Mouse (Mus musculus) MEL (cell line): ENCODE data around the gene Rprd1b.

Experiments
- CTCF ChIP-seq, 3 experiments: IDR thresholded peaks in 2 of 3; conservative IDR thresholded peaks in 1 of 3; 2 replicates each; pipeline ENCODE4 v1.5.1; 2011 to 2012; ENCODE audit warnings: low read length in 3 of 3, low read depth in 2 of 3, mild to moderate bottlenecking in 2 of 3, improper control_type of control experiment in 1 of 3, inconsistent platforms in 1 of 3, mixed read lengths in 1 of 3, moderate library complexity in 1 of 3; ENCODE audit not compliant: control insufficient read depth in 1 of 3, insufficient read depth in 1 of 3, poor library complexity in 1 of 3, severe bottlenecking in 1 of 3
- GATA1 ChIP-seq: IDR thresholded peaks from 2 replicates; pipeline ENCODE4 v1.6.1; 2011; ENCODE audit warnings: low read depth, low read length, improper control_type of control experiment
- HCFC1 ChIP-seq: IDR thresholded peaks from 2 replicates; pipeline ENCODE4 v1.6.1; 2012; ENCODE audit warnings: low read depth, mild to moderate bottlenecking, inconsistent platforms, low read length, improper control_type of control experiment, moderate library complexity
- JUND ChIP-seq: IDR thresholded peaks from 2 replicates; pipeline ENCODE4 v1.6.1; 2011; ENCODE audit warnings: low read depth, mild to moderate bottlenecking, improper control_type of control experiment, low read length
- MEF2A ChIP-seq: IDR thresholded peaks from 2 replicates; pipeline ENCODE4 v1.6.1; 2014; ENCODE audit warnings: low read depth, mild to moderate bottlenecking, inconsistent platforms, low read length, improper control_type of control experiment; ENCODE audit not compliant: poor library complexity, insufficient replicate concordance, severe bottlenecking; ENCODE audit errors: extremely low read depth
- POLR2A ChIP-seq, 2 experiments: IDR thresholded peaks; 2 replicates each; pipeline ENCODE4 v1.6.1; 2011 to 2012; ENCODE audit warnings: low read length in 2 of 2, mild to moderate bottlenecking in 2 of 2, control low read depth in 1 of 2, improper control_type of control experiment in 1 of 2, low read depth in 1 of 2, moderate library complexity in 1 of 2; ENCODE audit not compliant: control insufficient read depth in 1 of 2, insufficient read depth in 1 of 2, poor library complexity in 1 of 2
- POLR2AphosphoS2 ChIP-seq: IDR thresholded peaks from 2 replicates; pipeline ENCODE4 v1.6.1; 2011; ENCODE audit warnings: low read length, improper control_type of control experiment
- TBP ChIP-seq: IDR thresholded peaks from 2 replicates; pipeline ENCODE4 v1.8.0; 2011; ENCODE audit warnings: low read depth, low read length, improper control_type of control experiment
- USF1 ChIP-seq: IDR thresholded peaks from 2 replicates; pipeline ENCODE4 v1.6.1; 2014; ENCODE audit warnings: low read depth, mild to moderate bottlenecking, inconsistent platforms, low read length, improper control_type of control experiment, moderate library complexity
- ZMIZ1 ChIP-seq: IDR thresholded peaks from 2 replicates; pipeline ENCODE4 v1.6.1; 2012; ENCODE audit warnings: low read depth, mild to moderate bottlenecking, inconsistent platforms, low read length, improper control_type of control experiment, moderate library complexity
- ZNF384 ChIP-seq: IDR thresholded peaks from 2 replicates; pipeline ENCODE4 v1.6.1; 2012; ENCODE audit warnings: low read depth, mild to moderate bottlenecking, inconsistent platforms, low read length, improper control_type of control experiment

DNA sequence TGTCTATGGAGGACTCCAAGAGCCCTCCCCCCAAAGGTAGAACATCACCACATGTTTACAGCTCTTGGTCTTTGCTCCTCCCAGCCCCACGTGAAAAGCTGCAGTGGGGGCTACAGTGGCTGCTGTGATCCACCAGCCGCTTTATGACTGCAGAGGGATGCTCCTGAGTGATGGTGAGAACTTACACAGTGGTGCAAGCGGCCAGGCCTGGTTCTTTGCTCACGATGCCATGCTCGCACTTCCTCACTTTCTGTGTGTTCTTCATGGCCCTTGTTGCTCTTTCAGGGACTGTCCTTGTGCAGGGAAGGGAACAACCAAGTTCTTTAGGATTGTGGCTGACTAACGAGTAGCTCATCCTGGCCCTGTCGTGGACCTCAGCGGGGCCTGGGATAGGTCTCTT lies 15.2 kb downstream of the Rprd1b start:
- TF ChIP-seq USF1, result no peak
- TF ChIP-seq CTCF (IDR thresholded peaks at IDR 0.05 in 2 of 3, conservative IDR thresholded peaks at IDR 0.05 in 1 of 3; ENCODE audit: control insufficient read depth in 1 of 3, insufficient read depth in 1 of 3, low read depth in 2 of 3, low read length in 3 of 3, poor library complexity in 1 of 3, severe bottlenecking in 1 of 3), result no peak
- TF ChIP-seq JUND, result no peak
- no peak for TF ChIP-seq ZNF384
- TF ChIP-seq ZMIZ1, result no peak
- TF ChIP-seq POLR2AphosphoS2, result no peak
- no peak for TF ChIP-seq MEF2A
- no peak for TF ChIP-seq HCFC1
- no peak for TF ChIP-seq GATA1
- no peak for TF ChIP-seq TBP
- no peak for TF ChIP-seq POLR2A (IDR thresholded peaks at IDR 0.05; ENCODE audit: control insufficient read depth in 1 of 2, insufficient read depth in 1 of 2, low read depth in 1 of 2, low read length in 2 of 2, poor library complexity in 1 of 2)
